Mouse (Mus musculus) heart, adult 18-20 months (tissue): ENCODE measurements around the gene Gm16427. TPM values are rescaled to one million over a fixed set of nuclear protein-coding genes. Genes with fewer than 3 reads are reported as not detected.
"Not testable (repeated sequence)": the region's sequence is repeated elsewhere in the genome, so short reads cannot be mapped to it uniquely, and the experiment has no call there.

Source experiments
- DNase-seq, 2 experiments: peaks; one replicate each; pipeline ENCODE4 v3.0.0; 2021 to 2022; ENCODE audit warnings: mixed read lengths in 1 of 2
- long read RNA-seq, 2 experiments: library from polyadenylated mRNA; stranded (forward); transcript quantifications; one replicate each; pipeline ENCODE4 v2.0.0; 2021
- total RNA-seq, 2 experiments: library from RNA; stranded (reverse); gene quantifications; 2 replicates each; pipeline ENCODE4 v1.2.3; 2021

The Gm16427 gene
- not detected for total RNA-seq
- long read RNA-seq, experiment 1 = 0 reads
- long read RNA-seq, experiment 2 = 0 reads

GRCm38 (mm10) chr5:93540100-93540499, at the start of gene Gm16427:
Gene Gm16427 (minus strand): TSS chr5:93540200.
- not testable (repeated sequence) for DNase-seq

Other genes starting within 250 kb of the Gm16427 start
- not detected for gene C87414, start 131.4 kb upstream of the Gm16427 start, total RNA-seq